Mouse (Mus musculus) spleen, adult 18-20 months (tissue): ENCODE results near the gene Rpsa.
A peak's percentile ranks its signal among the peaks of the same experiment; 100 is the strongest.

ENCODE experiments used
- DNase-seq, 2 experiments: peaks; one replicate each; pipeline ENCODE4 v3.0.0; 2022; ENCODE audit warnings: mixed read lengths in 2 of 2

Rpsa gene

GRCm38 (mm10) chr9:120114051-120114788 lies 13.3 kb upstream of the Rpsa start:
- DNase-seq = no peak

- no peak for DNase-seq
These were observed 12.7 kb upstream of the Rpsa start for GRCm38 (mm10) chr9:120114789-120115151.

GRCm38 (mm10) chr9:120115580-120115979 lies 11.9 kb upstream of the Rpsa start:
- DNase-seq = no peak

GRCm38 (mm10) chr9:120116184-120116624 lies 11.3 kb upstream of the Rpsa start:
- no peak for DNase-seq

GRCm38 (mm10) chr9:120118212-120118611 lies 9.3 kb upstream of the Rpsa start:
- DNase-seq = no peak

GRCm38 (mm10) chr9:120120503-120120902 lies 7.0 kb upstream of the Rpsa start:
- no peak for DNase-seq

GRCm38 (mm10) chr9:120126868-120127267 lies 621 bp upstream of the Rpsa start:
- DNase-seq = no peak

GRCm38 (mm10) chr9:120129276-120129675 lies 1.8 kb downstream of the Rpsa start:
- no peak for DNase-seq

GRCm38 (mm10) chr9:120131784-120132288 lies 4.3 kb downstream of the Rpsa start:
- no peak for DNase-seq

GRCm38 (mm10) chr9:120132980-120133754 lies 5.7 kb downstream of the Rpsa start:
- DNase-seq = no peak

GRCm38 (mm10) chr9:120133755-120134475 lies 6.4 kb downstream of the Rpsa start:
- DNase-seq = no peak

GRCm38 (mm10) chr9:120134529-120135160 lies 7.2 kb downstream of the Rpsa start:
- no peak for DNase-seq

GRCm38 (mm10) chr9:120135454-120135853 lies 8.0 kb downstream of the Rpsa start:
- no peak for DNase-seq

- DNase-seq = peak in 1 of 2 experiments; percentile 71
These were observed 13.2 kb downstream of the Rpsa start for GRCm38 (mm10) chr9:120140652-120141051.

GRCm38 (mm10) chr9:120144474-120144873 lies 17.0 kb downstream of the Rpsa start:
- no peak for DNase-seq

GRCm38 (mm10) chr9:120149222-120149828 lies 21.8 kb downstream of the Rpsa start, which contains the start of gene Mobp:
Gene Mobp (plus strand): TSS chr9:120149707.
- DNase-seq = no peak

GRCm38 (mm10) chr9:120151152-120151551 lies 23.7 kb downstream of the Rpsa start:
- DNase-seq = no peak

GRCm38 (mm10) chr9:120151906-120152399 lies 24.5 kb downstream of the Rpsa start:
- no peak for DNase-seq

GRCm38 (mm10) chr9:120158047-120158446 lies 30.6 kb downstream of the Rpsa start:
- no peak for DNase-seq

GRCm38 (mm10) chr9:120163862-120164261 lies 36.4 kb downstream of the Rpsa start:
- no peak for DNase-seq

GRCm38 (mm10) chr9:120167826-120168225 lies 40.3 kb downstream of the Rpsa start:
- DNase-seq = no peak

GRCm38 (mm10) chr9:120171295-120171694 lies 43.8 kb downstream of the Rpsa start:
- peak; percentile 16 to 54 for DNase-seq
